Mouse (Mus musculus): ENCODE data around the gene Lrrk1. TPM values are rescaled to one million over a fixed set of nuclear protein-coding genes. Genes with fewer than 3 reads are reported as not detected.
A peak's percentile ranks its signal among the peaks of the same experiment; 100 is the strongest.

Lrrk1 gene
- total and polyA plus RNA-seq, 3 experiments: 7.8 to 11.0 (median 9.6) TPM

DNA sequence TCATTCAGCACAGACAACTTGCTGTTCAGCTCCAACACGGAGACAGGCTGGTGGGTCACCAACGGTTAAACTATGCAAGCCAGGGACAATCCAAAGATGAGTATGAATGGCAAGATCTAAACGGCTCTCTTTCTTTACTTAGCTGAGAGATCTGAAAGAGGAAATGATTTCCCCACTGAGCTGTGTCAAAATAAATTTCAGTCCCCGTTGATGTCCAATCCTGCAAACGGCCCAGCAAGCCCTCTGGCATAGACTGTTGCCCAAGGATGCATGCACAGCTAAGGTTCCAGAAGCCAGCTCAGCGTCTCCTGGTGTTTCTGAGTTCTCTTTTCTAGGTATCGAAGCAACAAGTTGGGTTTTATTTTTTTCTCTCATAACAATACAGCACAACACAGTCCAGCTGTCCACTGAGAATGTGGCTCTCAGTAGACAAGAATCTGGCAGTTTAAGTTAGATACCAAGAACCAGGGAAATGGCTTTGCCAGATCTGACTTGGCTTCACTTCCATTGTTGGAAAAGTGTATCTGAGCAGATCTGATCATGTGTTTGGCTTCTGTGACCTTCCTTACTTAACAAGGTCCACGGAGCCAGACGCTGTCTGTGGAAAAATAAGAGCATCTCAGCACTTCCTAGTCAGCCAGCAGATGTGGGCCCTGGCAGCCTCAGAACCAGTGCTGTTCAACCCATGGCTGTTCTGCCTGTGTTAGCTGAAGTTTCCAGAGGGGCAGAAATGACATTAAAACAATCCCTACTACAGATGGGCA, 64.7 kb downstream of the Lrrk1 start:
- intact Hi-C loops (cut with DNase I): no loop called here
- H3K27me3 ChIP-seq (ENCODE audit: control insufficient read depth, insufficient read depth, low read length): no peaks in the 10 kb centered on the region
- peak overlapping the region; percentile 45 for H3K27ac ChIP-seq
- H3K79me2 ChIP-seq (replicated peaks; ENCODE audit: control insufficient read depth, insufficient read depth, low read length): no peaks in the 10 kb centered on the region
- H3K4me1 ChIP-seq (ENCODE audit: control insufficient read depth, insufficient read depth, low read length): peaks cover 17% of the 10 kb centered on the region
- 0 out of 2 replicates have a peak, but pooled peaks have one; percentile 44 for TF ChIP-seq EP300 (IDR thresholded peaks at IDR 0.05; ENCODE audit: insufficient read depth, low read depth, low read length)
- TF ChIP-seq CTCF (IDR thresholded peaks at IDR 0.05): no peak
- H3K9ac ChIP-seq (ENCODE audit: low read depth, low read length): no peak overlapping the region
- peak in 1 of 2 experiments; percentile 63 for DNase-seq
- H3K4me3 ChIP-seq: no peak overlapping the region
- 48% methylated on average over 9 of the region's 9 CpGs for WGBS
- peaks cover 9% of the 10 kb centered on the region for H3K36me3 ChIP-seq (ENCODE audit: control insufficient read depth, insufficient read depth, low read length)

DNA sequence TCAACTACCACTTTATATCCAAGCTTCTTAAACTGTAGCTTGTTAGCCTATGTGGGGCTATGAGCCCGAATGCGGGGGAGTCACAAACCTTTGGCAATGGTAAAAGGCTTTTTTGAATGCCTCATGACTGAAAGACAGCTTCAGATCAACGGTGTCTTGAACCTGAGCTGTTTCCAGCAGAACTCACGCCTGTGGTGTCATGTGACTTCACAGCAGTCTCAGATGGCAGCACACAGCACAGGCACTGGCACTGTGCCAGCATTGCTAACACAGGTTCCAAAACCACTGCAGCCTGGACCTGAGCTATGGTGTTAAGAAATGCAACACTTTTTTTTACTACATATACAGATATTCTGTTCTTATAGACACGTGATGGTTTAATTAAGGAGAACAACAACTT, 67.2 kb downstream of the Lrrk1 start:
- no peak overlapping the region for H3K4me3 ChIP-seq
- intact Hi-C loops (cut with DNase I): no loop called here
- H3K27me3 ChIP-seq (ENCODE audit: control insufficient read depth, insufficient read depth, low read length): no peaks in the 10 kb centered on the region
- 59% methylated on average over 5 of the region's 5 CpGs for WGBS
- no peak overlapping the region for H3K27ac ChIP-seq
- H3K79me2 ChIP-seq (replicated peaks; ENCODE audit: control insufficient read depth, insufficient read depth, low read length): no peaks in the 10 kb centered on the region
- peaks cover 9% of the 10 kb centered on the region for H3K36me3 ChIP-seq (ENCODE audit: control insufficient read depth, insufficient read depth, low read length)
- no peak for TF ChIP-seq POLR2A (IDR thresholded peaks at IDR 0.05; ENCODE audit: insufficient read depth, low read depth, low read length)
- TF ChIP-seq EP300 (IDR thresholded peaks at IDR 0.05; ENCODE audit: insufficient read depth, low read depth, low read length): no peak
- TF ChIP-seq CTCF (IDR thresholded peaks at IDR 0.05): no peak
- DNase-seq: no peak
- H3K4me1 ChIP-seq (ENCODE audit: control insufficient read depth, insufficient read depth, low read length): peaks cover 17% of the 10 kb centered on the region
- no peak overlapping the region for H3K9ac ChIP-seq (ENCODE audit: low read depth, low read length)

GRCm38 (mm10) chr7:66318147-66318546, 70.0 kb downstream of the Lrrk1 start:
- H3K79me2 ChIP-seq (replicated peaks; ENCODE audit: control insufficient read depth, insufficient read depth, low read length): no peaks in the 10 kb centered on the region
- H3K36me3 ChIP-seq (ENCODE audit: control insufficient read depth, insufficient read depth, low read length): peaks cover 6% of the 10 kb centered on the region
- 88% methylated on average over 6 of the region's 6 CpGs for WGBS
- no peak for DNase-seq
- intact Hi-C loops (cut with DNase I): no loop called here
- peaks cover 8% of the 10 kb centered on the region for H3K4me1 ChIP-seq (ENCODE audit: control insufficient read depth, insufficient read depth, low read length)
- H3K27ac ChIP-seq: no peak overlapping the region
- H3K4me3 ChIP-seq: no peak overlapping the region
- H3K9ac ChIP-seq (ENCODE audit: low read depth, low read length): no peak overlapping the region
- no peaks in the 10 kb centered on the region for H3K27me3 ChIP-seq (ENCODE audit: control insufficient read depth, insufficient read depth, low read length)
- no peak for TF ChIP-seq CTCF (IDR thresholded peaks at IDR 0.05)
- TF ChIP-seq EP300 (IDR thresholded peaks at IDR 0.05; ENCODE audit: insufficient read depth, low read depth, low read length): no peak
- no peak for TF ChIP-seq POLR2A (IDR thresholded peaks at IDR 0.05; ENCODE audit: insufficient read depth, low read depth, low read length)

DNA sequence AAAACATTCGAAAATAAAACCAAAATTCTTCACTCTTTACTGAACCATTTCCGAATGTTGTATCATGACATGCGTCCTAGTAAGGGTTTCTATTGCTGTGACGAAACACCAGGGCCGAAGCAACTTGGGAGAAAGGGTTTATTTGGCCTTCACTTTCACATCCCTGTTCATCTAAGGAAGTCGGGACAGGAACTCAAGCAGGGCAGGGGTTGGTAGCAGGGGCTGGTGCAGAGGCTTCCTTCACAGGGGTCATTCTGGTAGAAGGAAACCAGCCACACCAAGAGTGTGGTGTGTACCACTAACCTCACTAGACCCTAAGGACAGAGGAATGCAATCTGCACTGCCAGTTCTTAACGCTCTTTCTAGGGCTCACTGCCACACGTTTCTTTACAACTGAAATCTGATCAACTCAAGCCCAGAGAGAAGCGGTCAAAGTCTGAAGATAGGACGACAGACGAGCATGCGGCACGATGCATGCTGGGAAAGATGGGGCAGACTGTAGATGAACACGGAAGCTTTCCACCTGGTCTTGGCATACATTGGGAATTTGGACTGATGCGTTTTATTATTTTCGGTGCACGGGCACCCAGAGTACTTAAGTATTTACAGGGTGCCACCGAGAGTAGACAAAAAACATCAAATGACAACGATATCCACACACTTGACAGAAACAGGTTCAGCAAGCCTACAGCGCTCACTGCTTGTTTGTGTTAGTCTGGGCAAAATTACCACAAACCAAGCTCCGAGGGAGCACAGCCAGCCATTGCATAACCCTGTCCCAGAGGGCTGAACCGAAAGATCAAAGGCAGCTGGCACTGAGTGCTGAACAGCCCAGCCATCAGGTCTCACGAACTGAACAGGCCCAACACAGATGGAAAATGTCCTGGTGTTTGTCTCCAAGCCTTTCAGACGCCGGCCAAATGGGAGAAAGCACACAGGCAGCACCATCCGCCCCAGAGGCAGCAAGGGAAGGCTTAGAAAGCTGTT, 77.2 kb downstream of the Lrrk1 start:
- intact Hi-C loops (cut with DNase I): loop anchor here (1.0 to 5.0 kb wide), 3 partner anchors 31 to 346 kb away; no protein-coding TSS in a partner anchor
- Histone ChIP-seq H3K4me3 (no peak overlapping the region), H3K36me3 (ENCODE audit: control insufficient read depth, insufficient read depth, low read length) (no peaks in the 10 kb centered on the region), H3K79me2 (replicated peaks; ENCODE audit: control insufficient read depth, insufficient read depth, low read length) (no peaks in the 10 kb centered on the region), H3K27ac (peak overlapping the region; percentile 17; the same call in 1 of the 2 replicates), H3K9ac (ENCODE audit: low read depth, low read length) (no peak overlapping the region), H3K27me3 (ENCODE audit: control insufficient read depth, insufficient read depth, low read length) (no peaks in the 10 kb centered on the region), H3K4me1 (ENCODE audit: control insufficient read depth, insufficient read depth, low read length) (peaks cover 12% of the 10 kb centered on the region)
- 68% methylated on average over 26 of the region's 26 CpGs for WGBS
- DNase-seq: peak; percentile 76 to 83
- TF ChIP-seq EP300 (IDR thresholded peaks at IDR 0.05; ENCODE audit: insufficient read depth, low read depth, low read length) (peak; percentile 51; the same call in 1 of the 2 replicates), CTCF (IDR thresholded peaks at IDR 0.05) (no peak), POLR2A (IDR thresholded peaks at IDR 0.05; ENCODE audit: insufficient read depth, low read depth, low read length) (peak; percentile 27; the same call in 1 of the 2 replicates)

DNA sequence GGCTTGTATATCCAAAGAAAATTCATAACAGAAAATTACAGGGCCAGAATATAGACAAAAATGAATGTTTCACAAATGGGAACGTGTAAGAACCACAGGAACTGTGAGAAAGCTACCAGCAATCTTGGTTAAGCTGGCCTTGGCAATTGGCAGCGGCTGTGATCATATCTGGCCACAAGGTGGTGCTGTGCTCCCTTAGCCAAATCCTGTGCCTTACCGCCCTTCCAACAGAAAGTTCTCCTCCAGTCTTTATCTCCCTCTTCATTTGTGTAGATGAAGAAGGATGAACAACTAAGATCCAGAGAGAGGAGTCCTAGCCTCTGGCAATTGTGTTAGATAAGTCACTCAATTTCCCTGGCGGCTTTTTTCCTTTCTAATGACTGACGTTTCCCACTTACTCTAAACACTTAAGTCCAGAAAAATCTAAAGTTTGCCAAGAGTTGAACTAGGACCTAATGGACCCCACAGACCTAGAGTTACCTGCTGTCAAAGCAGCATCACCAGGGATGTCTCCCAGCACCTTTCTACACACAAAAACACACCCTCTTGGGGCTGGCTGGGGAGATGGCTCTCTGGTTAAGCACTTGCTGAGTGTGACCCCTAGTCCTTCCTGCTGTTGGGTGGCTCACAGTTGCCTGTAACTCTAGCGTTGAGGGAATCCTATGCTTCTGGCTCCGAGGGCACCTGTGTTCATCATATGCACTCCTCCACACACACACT, 78.0 kb downstream of the Lrrk1 start:
- peak overlapping the region; percentile 70 for H3K27ac ChIP-seq
- H3K4me1 ChIP-seq (ENCODE audit: control insufficient read depth, insufficient read depth, low read length): peaks cover 12% of the 10 kb centered on the region
- H3K4me3 ChIP-seq: no peak overlapping the region
- H3K27me3 ChIP-seq (ENCODE audit: control insufficient read depth, insufficient read depth, low read length): no peaks in the 10 kb centered on the region
- intact Hi-C loops (cut with DNase I): loop anchor here (1.0 to 5.0 kb wide), 3 partner anchors 32 to 347 kb away; no protein-coding TSS in a partner anchor
- H3K9ac ChIP-seq (ENCODE audit: low read depth, low read length): no peak overlapping the region
- TF ChIP-seq POLR2A (IDR thresholded peaks at IDR 0.05; ENCODE audit: insufficient read depth, low read depth, low read length): no peak
- peak; percentile 79; the same call in 1 of the 2 replicates for TF ChIP-seq EP300 (IDR thresholded peaks at IDR 0.05; ENCODE audit: insufficient read depth, low read depth, low read length)
- peak; percentile 92 for TF ChIP-seq CTCF (IDR thresholded peaks at IDR 0.05)
- H3K79me2 ChIP-seq (replicated peaks; ENCODE audit: control insufficient read depth, insufficient read depth, low read length): no peaks in the 10 kb centered on the region
- WGBS: 27% methylated on average over 7 of the region's 7 CpGs
- peak; percentile 70 to 77 for DNase-seq
- no peaks in the 10 kb centered on the region for H3K36me3 ChIP-seq (ENCODE audit: control insufficient read depth, insufficient read depth, low read length)
